Mouse (Mus musculus) c-Kit-positive CD71-negative TER-119-negative erythroid progenitor cells, embryonic 14.5 days (primary cell): ENCODE measurements around the gene Mapkap1.
"Not testable (repeated sequence)": the region's sequence is repeated elsewhere in the genome, so short reads cannot be mapped to it uniquely, and the experiment has no call there.

Experiments used
- DNase-seq: peaks from one replicate; pipeline ENCODE4 v3.0.0-alpha.2; 2013; ENCODE audit warnings: low read depth

Mapkap1 gene

DNA sequence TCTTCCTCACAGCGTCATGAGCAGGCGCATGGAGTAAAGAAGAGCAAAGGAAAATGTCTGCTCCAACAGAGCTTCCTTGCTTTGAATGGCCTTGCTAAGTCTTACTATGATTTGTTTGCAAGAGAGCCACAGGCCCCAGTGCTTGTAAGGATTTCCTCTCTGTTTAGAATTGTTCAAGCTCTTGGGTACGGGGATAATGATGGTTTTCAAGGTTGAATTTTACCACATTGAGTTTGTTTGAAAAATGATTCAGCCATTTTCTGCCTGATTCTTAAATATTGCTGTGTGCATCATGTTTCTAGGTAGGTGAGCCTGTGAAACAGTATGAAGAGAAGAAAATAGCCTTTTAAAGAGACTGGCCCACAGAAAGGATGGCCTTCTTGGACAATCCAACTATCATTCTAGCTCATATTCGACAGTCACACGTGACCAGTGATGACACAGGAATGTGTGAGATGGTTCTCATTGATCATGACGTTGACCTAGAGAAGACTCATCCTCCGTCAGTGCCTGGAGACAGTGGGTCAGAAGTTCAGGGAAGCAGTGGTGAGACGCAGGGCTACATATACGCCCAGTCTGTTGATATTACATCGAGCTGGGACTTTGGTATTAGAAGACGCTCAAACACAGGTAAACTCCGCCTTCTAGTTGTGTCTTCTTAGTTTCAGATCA is 25.3 kb downstream of the Mapkap1 start:
- no peak for DNase-seq

DNA sequence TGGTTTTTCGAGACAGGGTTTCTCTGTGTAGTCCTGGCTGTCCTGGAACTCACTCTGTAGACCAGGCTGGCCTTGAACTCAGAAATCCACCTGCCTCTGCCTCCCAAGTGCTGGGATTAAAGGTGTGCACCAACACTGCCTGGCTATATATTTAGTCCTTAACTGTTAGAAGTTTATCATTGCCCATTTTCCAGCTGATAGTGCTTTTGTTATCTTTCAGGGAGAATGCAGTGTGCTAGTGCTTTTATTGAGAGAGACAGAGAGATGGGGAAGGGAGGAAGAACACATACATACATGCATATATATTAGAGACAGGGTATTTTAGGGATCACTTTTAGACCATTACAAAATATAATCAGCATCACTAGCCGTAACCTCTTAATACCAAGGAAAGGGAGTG is 26.3 kb downstream of the Mapkap1 start:
- not testable (repeated sequence) for DNase-seq

DNA sequence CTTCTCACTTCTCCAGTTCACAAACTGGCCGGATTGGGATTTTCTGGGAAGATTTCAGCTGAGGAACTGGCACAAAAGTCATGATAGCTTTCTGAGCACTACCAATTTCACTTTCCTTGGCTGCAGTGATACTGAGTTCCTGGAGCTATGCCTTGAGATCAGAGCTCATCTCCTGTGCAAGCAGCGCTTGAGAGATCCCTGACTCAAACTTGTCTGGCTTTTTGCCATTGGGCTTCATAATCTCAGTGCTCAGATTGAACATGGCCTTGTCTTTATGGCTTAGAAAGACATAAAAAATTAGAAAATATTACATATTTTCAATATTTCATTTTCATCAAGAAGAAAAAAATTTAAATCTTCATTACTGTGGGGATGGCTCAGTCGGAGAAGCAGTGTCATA is 29.8 kb downstream of the Mapkap1 start:
- DNase-seq: no peak

DNA sequence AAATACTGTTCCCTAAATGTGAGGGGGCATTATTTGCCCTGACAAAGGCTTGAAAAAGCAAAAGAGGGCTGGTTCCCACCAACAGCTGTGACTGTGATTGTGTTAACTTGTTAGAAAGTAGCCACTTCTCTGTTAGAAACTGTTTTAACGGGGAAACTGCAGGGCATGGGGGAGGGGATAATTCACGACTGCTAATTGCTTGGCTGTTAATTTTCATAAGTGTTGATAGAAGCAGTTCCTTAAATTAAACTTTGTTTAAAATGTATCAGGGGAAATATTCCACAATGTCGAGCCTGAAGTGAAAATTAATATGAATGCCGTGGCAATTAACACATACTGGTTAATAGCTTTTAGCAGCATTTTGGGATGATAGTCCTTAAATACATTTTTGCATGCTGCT is 42.2 kb downstream of the Mapkap1 start:
- DNase-seq: no peak

DNA sequence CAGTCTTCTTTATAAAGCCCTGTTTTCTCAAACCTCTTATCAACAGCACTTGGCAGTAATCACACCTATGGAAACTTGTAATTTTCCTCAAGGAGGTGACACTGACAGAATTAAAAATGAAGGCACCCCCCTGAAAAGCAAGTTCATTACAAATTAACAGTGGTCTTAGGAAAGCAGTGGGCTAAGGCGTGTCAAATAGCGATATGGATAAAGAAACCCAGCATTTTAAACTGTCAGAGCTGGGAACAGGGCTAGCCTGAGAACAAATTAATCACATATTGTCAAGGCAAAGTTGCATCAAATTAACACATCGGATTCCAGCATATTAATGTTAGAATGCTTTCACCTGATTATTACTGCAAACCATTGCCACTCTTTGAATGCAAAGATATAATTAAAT is 55.9 kb downstream of the Mapkap1 start:
- DNase-seq: no peak

DNA sequence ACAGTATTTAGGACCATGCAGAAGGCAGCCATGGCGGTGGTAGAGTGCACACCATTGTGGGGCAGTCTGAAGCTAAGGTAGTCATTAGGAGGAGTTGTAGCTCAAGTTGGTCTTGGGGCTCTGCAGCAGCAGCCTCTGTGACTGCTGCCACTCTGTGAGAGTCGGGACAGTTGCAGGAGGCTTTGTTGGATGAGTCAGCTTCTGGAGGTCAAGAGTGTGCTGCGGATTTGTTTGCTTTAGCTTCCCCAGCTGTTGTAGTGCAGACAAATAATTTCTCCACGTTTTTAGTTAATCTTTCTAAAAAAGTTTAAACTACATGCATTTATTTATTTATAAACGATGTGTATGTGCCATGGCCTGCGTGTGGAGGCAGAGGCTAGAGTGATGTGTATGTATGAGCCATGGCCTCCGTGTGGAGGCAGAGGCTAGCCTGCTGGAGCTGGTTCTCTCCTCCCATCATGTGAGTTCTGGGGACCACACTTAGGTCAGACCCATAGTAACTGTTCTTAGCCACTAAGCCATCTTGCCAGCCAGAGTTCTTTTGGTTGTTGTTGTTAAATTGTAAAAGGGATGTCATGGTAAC is 62.1 kb downstream of the Mapkap1 start:
- no peak for DNase-seq

DNA sequence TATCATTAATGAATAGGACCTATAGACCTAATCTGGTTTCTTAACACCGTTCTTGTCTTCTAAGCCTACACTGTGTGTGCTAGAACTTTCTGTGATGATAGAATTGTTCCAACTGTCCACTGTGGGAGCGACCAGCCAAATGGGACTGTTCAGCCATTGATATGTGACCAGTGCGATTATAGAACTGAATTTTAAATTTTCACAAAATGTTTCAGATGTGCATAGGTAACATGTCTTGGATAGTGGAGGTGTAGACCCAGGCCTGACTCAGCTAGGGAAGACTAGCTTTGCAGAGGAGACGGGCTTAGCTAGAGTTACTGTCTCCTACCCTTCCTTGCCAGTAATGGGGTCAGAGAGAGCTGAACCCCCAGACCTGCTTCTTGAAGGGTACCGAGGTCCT is 62.8 kb downstream of the Mapkap1 start:
- DNase-seq: no peak

DNA sequence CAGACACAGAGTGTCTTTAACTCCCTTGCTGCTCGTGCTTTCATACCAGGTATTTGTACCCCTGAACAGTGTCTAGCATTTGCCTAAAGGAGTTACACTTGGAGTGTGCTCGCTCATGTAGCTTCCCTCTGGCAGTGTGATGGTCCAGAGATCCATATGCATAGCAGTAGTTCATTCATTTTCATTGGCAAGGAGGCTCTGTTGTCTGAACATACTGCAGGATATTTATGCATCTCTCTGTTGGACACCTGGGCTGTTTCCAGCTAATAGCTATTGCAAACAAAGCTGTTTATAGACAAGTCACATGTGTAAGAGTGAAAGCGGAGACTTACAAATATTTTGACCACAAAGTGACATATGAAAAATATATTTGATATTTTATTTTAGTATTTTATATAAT is 67.2 kb downstream of the Mapkap1 start:
- DNase-seq: no peak

DNA sequence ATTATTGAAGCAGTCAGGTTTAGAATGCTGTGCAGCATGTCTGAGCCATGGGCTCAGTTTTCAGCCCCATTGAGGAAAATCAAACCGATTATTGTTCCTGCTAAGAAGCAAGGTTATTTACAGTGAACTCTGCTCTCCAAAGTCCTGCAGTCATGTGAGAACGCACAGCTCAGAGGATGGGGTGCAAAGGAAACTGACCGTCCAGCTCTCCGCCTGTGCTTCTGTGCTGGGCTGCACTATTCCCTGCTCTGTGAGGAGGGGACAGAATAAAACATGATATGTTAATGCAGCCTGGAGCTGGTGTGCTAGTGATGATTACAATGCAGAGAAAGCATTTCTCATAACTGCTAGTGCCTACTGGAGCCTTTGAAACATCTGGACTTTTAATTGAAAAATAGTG is 74.8 kb downstream of the Mapkap1 start:
- no peak for DNase-seq

DNA sequence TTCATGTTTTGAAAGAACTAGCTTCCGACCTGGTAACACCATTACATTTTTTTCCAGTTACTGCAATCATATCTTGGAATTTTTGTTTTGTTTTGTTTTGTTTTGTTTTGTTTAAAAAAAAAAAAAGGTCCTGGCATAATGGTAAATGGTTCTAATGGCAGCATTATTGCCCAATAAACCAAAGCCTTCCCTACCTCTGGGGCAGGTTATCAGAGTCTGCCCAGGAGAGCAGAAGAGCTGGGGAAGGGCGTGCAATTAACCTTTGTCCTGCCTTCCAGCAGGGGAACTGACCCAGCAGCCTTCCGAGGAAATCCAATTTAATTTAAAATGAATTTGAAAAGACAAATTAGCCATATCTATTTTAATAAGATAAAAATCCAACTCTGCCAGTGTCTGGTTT is 75.5 kb downstream of the Mapkap1 start:
- DNase-seq: no peak

DNA sequence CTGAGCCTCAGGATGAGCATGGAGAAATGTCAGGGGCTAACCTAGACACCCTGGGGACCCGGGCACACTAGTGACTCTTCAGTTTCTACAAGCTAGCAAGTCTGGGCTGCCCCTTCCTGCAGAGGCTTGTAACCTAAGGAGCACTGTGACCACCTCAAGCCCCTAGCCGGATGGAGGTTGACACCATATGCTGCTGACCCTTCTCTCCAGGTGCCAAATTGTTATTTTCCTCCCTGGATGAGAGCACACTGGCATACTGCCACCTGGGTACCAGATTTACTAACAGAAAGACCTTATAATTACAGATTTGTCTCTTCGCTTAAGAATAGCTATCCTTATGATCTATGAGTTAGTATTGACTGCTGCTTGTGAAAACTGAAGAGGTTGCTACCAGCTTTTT is 76.0 kb downstream of the Mapkap1 start:
- DNase-seq: no peak

DNA sequence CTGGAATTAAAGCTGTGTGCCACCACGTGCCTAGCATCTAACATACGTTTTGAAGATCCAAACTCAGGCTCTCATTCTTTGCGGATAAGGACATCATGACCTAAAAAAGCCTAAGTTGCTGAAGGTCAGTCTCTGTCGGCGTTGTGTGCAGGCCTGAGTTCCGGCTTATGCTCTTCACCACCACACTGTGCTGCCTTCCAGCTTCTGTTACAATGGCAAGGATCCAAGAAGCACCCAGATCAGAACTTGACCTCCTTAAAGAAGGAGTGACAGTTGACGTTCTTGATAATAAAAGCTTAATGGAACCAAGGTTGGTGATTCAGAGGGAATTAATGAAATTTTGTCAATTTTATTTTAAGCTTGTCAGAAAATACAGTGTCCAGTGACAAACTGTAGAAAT is 80.7 kb downstream of the Mapkap1 start:
- DNase-seq: no peak

DNA sequence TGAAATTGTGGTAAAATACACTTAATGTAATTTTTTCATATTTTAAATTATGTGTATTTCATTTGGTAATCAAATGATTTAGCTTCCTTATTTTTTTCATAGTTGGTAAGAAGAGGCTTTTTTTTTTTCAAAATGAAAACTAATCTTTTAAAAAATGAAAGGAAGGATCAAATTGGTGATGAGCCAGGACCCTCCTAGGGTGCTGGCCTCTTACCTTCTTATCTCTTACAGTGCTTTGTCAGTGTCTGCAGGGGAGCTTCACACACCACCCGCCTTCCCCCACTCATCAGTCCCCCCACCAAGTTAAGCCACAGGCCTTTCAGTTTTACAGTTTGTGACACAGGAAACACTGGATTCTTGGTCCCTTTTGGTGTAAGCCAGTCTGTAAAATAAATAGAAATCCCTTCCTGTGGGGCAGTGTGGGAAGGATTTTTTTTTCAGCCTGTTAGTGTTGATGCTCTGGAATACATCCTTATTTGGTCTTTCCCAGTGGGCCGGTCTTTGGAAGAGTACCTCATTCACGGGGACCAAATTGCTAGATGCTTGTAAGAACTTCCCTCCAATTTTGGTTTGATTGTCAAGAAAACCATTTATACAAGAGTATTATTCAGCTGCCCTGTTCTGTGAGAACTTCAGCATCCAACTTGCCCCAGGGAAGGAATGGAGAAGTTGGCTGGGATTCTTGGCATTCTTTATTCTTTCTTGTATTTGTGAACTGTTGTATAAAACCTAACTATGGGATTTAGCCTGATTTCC is 97.6 kb downstream of the Mapkap1 start:
- no peak for DNase-seq

DNA sequence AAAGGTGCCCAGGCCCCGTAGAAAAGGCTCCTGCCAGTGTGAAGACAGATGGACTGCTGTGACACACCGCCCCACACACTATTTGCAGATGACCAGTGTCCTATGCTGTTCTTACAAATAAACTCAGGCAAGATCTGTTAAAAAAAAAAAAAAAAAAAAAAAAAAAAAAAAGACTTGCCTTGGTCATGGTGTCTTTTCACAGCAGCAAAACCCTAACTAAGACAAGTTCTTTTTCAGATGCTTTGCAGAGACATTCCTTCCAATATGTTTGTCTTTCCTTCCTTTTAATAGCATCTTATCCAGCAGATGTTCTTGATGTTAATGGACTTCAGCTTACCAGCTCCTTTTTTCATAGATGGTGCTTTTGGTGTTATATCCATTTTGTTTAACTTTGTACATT is 99.6 kb downstream of the Mapkap1 start:
- DNase-seq: not testable (repeated sequence)

DNA sequence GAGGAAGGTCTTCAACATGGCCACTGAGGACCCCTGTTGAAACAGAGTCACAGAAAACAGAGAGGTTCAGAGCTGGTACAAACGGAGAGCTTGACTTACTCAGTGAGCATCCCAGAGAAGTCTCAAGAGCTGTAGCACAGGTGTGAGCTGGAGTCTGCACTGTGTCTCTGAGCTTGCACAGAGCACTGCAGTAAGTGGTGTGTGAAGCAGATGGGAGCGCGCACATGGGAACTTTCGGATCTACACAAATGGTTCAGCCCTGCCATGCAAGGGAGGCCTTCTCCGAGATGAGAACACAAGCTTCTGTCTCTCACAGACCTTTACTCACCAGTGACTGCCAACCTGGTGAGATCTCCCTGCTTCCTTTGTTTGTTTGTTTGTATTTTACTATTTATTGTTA is 103.3 kb downstream of the Mapkap1 start:
- DNase-seq: no peak

DNA sequence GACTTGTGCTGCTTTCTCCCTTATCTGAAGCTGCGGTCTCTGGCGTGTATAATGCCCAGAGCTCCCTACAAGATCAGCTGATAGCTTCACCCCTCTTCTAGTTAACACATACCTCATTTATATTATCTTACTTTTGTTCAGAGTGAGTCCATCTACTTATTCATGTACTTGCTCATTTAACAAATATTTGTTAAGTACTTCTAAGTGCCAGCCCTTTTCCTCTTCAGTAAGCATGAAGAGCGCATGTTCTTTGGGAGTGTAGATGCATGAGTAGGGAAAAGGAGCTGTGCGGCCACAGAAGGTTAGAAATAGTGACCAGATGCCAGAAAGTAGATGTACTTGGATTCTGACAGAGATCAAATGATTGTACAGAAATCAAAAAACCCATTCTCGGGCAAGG is 108.7 kb downstream of the Mapkap1 start:
- no peak for DNase-seq

DNA sequence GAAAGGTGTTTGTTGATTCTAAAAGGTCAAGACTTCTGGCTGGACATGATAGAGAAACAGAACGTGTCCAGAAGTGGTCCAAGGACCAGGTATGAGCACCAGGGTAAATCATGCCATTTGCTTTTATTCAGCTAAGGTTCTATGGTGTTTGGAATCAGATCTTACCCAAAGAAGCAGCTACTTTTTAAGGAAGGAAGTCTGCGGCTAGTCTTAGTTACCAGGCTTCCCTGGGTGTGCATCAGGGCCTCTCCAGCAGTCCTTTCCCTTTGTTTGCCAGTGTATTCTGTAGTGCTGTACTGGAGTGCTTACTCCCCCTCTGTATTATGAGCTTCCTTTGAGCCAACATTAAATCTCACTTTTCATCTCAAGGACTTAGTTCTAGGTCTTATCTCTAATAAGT is 111.5 kb downstream of the Mapkap1 start:
- DNase-seq: no peak

DNA sequence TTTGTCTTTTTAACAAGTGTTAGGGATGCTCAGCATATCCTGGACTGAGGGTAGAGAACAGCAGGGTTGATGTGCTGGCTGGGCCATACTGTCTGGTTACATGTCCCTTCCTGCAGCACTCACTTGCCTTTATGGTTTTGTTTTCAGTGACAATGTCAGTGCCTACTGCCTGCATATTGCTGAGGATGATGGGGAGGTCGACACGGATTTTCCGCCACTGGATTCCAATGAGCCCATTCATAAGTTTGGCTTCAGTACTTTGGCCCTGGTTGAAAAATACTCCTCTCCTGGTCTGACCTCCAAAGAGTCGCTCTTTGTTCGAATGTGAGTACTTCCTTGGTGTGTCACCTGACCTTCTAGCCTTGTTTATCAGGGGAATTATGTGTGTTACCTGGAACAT is 112.0 kb downstream of the Mapkap1 start:
- no peak for DNase-seq

DNA sequence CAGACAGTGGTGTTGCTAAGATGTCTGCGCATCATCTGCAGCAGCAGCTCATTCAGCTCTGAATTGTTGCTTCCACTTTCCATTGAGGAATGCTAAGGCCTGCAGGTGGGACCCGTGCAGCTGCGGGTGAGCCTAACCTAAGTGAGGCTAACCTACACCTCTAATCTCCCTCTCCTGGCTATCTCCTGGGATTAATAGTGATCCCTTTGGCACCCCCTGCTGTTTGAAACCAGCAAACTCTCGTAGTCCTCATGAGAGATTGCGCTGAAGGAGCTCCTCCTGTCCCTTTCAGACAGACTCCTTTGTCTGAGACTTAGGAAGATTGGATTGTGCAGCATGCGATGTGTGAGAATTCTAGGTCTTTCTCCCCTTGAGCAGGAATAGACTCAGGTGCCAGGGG is 113.0 kb downstream of the Mapkap1 start:
- peak; percentile 41 for DNase-seq

DNA sequence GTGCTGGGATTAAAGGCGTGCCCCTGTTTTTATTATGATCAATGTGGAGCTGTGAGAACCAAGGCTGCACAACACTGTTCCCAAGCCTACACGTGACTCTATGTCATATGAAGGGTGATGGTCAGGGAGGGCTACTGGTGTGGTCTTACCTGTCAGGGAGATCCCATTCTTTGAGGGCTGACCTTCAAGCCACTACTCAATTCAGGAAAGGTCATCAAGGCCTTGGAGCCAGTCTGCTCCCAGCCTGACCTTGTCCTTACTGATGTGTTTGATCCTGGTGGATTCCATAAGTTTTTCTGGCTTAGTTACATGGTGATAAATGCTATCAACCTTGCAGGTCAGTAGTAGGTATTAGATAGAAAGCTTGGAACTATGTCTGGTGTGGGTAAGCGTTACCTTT is 114.8 kb downstream of the Mapkap1 start:
- DNase-seq: no peak

DNA sequence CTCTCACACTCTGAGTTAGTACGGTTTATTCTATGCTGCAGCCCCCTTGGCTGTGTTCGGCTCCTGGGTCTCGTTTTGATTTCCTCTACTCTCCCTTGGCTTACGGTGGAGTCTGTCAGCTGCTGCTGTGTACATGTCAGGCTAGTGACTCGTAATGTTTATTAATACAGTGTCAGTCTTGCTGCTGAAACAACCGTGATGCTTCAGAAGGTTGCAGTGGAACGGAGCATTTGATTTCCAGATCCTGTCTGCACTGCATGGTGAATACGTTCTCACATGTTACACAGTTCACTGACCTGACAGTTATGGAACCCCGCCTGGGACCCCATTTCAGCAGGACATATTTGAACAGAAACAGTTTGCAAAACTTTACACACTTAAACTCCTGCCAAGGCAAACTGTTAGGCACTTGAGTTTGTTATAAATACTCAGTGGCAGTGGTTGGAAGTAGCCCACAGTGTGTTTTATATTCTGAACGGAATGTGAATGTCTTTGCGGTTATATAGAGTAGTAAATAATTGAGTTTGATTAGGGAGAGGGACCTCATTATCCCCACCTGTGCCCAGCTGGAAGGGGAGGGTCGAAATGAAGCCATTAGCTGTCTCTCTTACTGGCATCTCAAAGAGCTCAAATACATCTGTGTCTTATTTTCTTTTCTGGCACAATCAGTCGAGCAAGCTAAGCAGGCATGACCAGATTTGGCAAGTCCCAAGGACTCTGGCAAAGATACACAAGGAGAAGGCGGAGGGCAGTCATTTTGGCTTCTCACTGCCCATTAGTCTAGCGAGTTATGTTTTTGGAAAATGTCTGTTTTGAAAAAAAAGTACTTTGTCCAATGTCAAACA is 120.2 kb downstream of the Mapkap1 start:
- DNase-seq: no peak

DNA sequence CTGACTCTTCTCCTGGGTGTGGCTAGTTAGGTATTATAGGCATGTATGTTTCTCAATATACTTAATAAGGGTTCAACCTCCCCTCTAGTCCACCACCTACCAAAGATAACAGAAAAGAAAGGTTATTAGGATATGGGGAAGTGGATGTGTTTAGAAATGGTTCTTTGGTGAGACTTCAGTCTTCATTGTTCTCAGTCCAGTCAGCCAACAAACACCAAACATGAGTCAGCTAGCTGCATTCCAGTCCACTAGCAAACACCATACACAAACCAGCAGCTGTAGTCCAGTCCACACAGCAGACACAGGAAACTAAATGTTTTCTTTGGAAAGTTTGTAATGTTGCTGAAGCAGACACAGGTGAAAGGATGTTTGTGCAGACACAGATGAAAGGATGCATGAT is 121.9 kb downstream of the Mapkap1 start:
- DNase-seq: no peak

DNA sequence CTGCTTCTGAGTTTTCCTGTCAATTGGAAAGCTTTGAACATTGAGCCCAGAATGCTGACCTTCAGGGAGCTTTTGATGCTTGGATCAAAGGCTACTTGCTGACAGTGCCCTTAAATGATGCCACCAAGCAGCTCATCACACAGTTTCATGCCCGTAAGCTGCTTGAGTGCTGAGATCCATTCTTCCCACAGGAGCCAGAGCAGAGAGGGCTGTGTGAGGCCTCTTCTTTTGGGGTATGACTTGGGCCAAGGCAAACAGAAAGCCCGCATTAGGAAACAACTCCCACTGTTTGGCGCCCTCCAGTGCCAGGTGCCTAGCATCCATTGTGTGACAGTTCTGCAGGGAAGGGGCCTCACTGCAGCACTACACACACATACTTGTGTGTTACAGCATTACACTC is 123.5 kb downstream of the Mapkap1 start:
- DNase-seq: no peak
